Mouse (Mus musculus): ENCODE data around the gene Pfas.

The Pfas gene

GRCm38 (mm10) chr11:69008182-69009121 lies at the start of gene Pfas:
Gene Pfas (minus strand): TSS chr11:69008460.
- peak; percentile 38 for DNase-seq (ENCODE audit: low read depth, low spot score)

GRCm38 (mm10) chr11:69053848-69054247 lies 45.6 kb upstream of the Pfas start:
- no peak for DNase-seq (ENCODE audit: low read depth, low spot score)

- DNase-seq (ENCODE audit: low read depth, low spot score), result no peak
These were observed 44.7 kb upstream of the Pfas start for GRCm38 (mm10) chr11:69052824-69053421.

GRCm38 (mm10) chr11:69051771-69052170 lies 43.5 kb upstream of the Pfas start:
- DNase-seq (ENCODE audit: low read depth, low spot score), result no peak

- DNase-seq (ENCODE audit: low read depth, low spot score), result no peak
These were observed 42.5 kb upstream of the Pfas start for GRCm38 (mm10) chr11:69050748-69051147.

- no peak for DNase-seq (ENCODE audit: low read depth, low spot score)
These were observed 39.9 kb upstream of the Pfas start for GRCm38 (mm10) chr11:69048151-69048550.

DNA sequence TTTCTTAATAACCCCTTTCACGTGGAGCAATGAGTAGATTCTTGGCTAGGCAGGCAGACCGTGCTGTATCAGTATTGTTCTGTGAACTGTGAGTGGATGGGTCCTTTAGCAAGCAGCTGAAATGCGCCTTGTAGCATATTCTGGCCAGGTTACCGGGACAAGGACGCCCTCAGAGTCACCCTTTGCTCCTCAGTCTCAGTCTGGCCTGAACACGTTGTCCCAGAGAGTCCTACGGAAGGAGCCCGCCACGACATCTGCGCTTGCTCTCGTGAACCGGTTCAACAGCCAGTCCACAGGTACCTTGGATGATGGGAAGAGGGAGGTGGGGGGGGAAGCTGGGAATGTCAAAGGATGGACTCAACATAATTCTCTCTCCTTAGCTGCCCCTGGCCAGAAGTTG lies 39.3 kb upstream of the Pfas start:
- DNase-seq (ENCODE audit: low read depth, low spot score), result no peak

DNA sequence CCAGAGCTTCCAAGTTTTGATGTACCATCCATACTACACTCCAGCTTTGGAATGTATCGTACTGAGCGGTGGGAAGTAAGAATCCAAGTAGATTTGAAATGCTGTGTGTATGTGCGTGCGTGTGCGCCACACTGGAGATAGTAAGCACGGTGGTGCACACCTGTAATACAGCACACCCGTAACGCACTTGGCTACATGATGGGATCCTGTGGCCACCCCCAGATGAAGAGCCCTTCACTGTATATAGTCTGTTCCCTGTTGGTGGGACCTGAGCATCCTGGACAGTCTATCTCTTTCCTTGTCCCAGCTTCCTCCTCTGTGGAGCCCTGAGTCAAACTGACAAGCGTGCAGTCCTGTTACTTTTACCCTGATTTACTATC lies 38.1 kb upstream of the Pfas start:
- DNase-seq (ENCODE audit: low read depth, low spot score), result no peak

- DNase-seq (ENCODE audit: low read depth, low spot score), result peak; percentile 75
These were observed 37.5 kb upstream of the Pfas start, which contains the start of gene Aurkb for GRCm38 (mm10) chr11:69045531-69046394. Gene Aurkb (plus strand): TSS chr11:69045647.

GRCm38 (mm10) chr11:69038173-69038572 lies 29.9 kb upstream of the Pfas start:
- no peak for DNase-seq (ENCODE audit: low read depth, low spot score)

GRCm38 (mm10) chr11:69037231-69038061 lies 29.2 kb upstream of the Pfas start:
- DNase-seq (ENCODE audit: low read depth, low spot score), result peak; percentile 89

DNA sequence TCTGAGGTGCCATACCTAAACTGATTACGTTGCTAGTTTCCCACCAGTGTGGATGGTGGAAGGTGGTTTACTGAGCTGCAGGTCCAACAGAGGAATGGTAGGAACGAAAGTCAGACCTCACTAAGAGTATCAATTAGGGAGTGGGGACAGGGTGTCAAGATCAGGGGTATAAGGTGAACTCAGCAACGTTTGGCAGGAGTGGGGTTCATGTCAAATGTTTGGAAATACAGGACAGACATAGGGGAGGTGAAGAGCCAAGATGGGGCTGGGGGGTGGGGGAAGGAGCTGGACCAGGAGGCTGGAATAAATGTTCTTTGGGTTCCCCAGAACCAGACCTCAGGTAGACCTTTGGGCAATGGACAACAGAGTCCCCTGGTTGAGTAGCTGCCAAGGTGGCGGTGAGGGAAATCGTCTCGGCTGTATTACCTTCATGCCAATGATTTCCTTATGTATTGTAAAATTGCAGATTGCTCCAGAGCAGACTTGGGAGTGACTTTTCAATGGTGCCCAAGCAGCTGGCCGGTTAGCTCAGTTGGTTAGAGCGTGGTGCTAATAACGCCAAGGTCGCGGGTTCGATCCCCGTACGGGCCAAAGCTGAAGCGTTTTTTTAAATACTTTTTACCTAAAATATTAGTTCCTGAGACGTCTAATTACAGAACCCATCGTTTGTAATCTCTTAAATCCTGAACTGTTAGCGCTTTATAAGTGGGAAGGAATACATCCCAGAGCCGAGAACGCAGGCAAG lies 28.4 kb upstream of the Pfas start:
- peak; percentile 87 for DNase-seq (ENCODE audit: low read depth, low spot score)

- peak; percentile 83 for DNase-seq (ENCODE audit: low read depth, low spot score)
These were observed 27.6 kb upstream of the Pfas start for GRCm38 (mm10) chr11:69035849-69036248.

- DNase-seq (ENCODE audit: low read depth, low spot score), result no peak
These were observed 27.2 kb upstream of the Pfas start for GRCm38 (mm10) chr11:69035411-69035810.

- DNase-seq (ENCODE audit: low read depth, low spot score), result no peak
These were observed 26.3 kb upstream of the Pfas start for GRCm38 (mm10) chr11:69034585-69034984.

DNA sequence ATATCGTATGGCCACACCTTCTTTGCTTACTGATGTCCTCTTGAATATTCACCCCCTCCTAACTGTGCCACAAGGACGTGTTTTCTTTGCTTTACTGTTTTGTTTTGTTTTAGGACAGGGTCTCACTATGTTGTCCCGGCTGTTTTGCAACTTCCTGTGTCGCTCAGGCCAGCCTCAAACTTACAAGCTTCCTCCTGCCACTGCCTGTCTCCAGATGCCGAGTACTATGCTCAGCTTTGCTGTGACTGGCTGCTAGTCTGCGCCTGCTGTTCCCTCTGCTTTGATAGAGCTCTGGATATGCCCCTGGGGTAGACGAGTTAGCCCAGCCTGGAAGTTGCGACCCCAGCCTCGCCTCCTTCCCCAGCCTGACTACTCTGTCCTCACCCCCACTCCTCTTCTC lies 25.3 kb upstream of the Pfas start:
- DNase-seq (ENCODE audit: low read depth, low spot score), result no peak

DNA sequence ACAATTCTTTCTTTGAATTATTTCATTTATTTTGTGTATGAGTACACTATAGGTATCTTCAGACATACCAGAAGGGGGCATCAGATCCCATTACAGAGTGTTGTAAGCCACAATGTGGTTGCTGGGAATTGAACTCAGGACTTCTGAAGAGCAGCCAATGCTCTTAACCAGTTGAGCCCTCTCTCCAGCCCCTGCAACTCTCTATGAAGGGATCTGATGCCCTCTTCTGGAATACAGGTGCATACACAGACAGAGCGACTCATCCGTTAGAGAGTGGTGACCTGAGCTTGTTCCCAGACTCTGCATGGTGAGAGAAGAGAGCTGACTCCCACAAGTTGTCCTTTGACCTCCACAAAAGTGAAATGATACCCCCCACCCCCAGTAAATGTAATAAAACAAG lies 20.5 kb upstream of the Pfas start:
- no peak for DNase-seq (ENCODE audit: low read depth, low spot score)

- DNase-seq (ENCODE audit: low read depth, low spot score), result no peak
These were observed 18.3 kb upstream of the Pfas start for GRCm38 (mm10) chr11:69026562-69026961.

DNA sequence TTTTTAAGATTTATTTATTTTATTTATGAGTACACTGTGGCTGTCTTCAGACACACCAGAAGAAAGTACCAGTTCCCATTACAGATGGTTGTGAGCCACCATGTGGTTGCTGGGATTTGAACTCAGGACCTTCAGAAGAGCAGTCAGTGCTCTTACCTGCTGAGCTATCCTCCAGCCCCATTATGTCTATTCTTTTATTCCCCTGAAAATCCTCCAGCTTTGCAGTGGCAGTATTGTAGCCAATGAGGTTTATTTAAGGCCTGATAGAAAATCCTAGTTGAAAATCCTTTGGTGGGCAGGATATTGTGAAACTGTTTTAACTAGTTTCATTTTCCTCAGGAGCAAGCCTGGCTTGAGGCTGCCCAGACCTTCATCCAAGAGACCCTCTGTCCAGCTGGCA lies 12.4 kb upstream of the Pfas start:
- no peak for DNase-seq (ENCODE audit: low read depth, low spot score)

GRCm38 (mm10) chr11:69016755-69017154 lies 8.5 kb upstream of the Pfas start:
- DNase-seq (ENCODE audit: low read depth, low spot score), result no peak

Measured in skeletal muscle tissue, adult 2 months (tissue).